Mouse (Mus musculus): Measurements from ENCODE around the gene Olfr316. TPM values are rescaled to one million over a fixed set of nuclear protein-coding genes. Genes with fewer than 3 reads are reported as not detected.

Olfr316 gene
- total RNA-seq, 2 experiments from 2014 or later: not detected

GRCm38 (mm10) chr11:58803871-58804270, 51.3 kb downstream of the Olfr316 start:
- DNase-seq: no peak
- intact Hi-C loops (cut with DNase I): no loop called here

- intact Hi-C loops (cut with DNase I): no loop called here
- DNase-seq: no peak
Measured at GRCm38 (mm10) chr11:58804393-58804792, 51.9 kb downstream of the Olfr316 start.

Other genes starting within 250 kb of the Olfr316 start
- gene Olfr330, start 217.9 kb upstream of the Olfr316 start, total RNA-seq (2021): not detected
- gene Olfr329-ps, start 206.3 kb upstream of the Olfr316 start, total RNA-seq (2021): not detected
- gene Olfr328, start 197.1 kb upstream of the Olfr316 start, total RNA-seq (2021): under 1 TPM; 0.12 to 0.34 TPM
- gene Olfr224, start 182.2 kb upstream of the Olfr316 start, total RNA-seq (2021): not detected
- gene Olfr325, start 175.0 kb upstream of the Olfr316 start, total RNA-seq (2021): not detected
- gene Olfr324, start 157.6 kb upstream of the Olfr316 start, total RNA-seq (2021): not detected
- gene 2210407C18Rik, start 136.7 kb upstream of the Olfr316 start, total RNA-seq (2021): not detected
- not detected for gene Olfr323, start 122.2 kb upstream of the Olfr316 start, total RNA-seq (2021)
- under 1 TPM in 1 of 2 experiments, not detected in 1; 0.26 TPM for gene Trim58, start 112.3 kb upstream of the Olfr316 start, total RNA-seq (2021)
- gene Olfr322, start 94.0 kb upstream of the Olfr316 start, total RNA-seq (2021): not detected
- gene Olfr320, start 71.6 kb upstream of the Olfr316 start, total RNA-seq (2021): not detected
- not detected for gene Olfr319, start 53.6 kb upstream of the Olfr316 start, total RNA-seq (2021)
- gene Olfr318, start 28.7 kb upstream of the Olfr316 start, total RNA-seq (2021): not detected
- under 1 TPM in 1 of 2 experiments, not detected in 1; 0.30 TPM for gene Olfr317, start 13.5 kb upstream of the Olfr316 start, total RNA-seq (2021)
- gene Olfr315, start 20.5 kb downstream of the Olfr316 start, total RNA-seq (2021): not detected
- gene Olfr314, start 30.2 kb downstream of the Olfr316 start, total RNA-seq (2021): not detected
- gene Fam183b, start 49.2 kb downstream of the Olfr316 start, total RNA-seq (2021): 1 to 10 TPM; 1.6 to 1.8 TPM
- gene Olfr313, start 62.3 kb downstream of the Olfr316 start, total RNA-seq (2021): not detected
- gene Olfr312, start 76.5 kb downstream of the Olfr316 start, total RNA-seq (2021): not detected
- gene Olfr311, start 86.5 kb downstream of the Olfr316 start, total RNA-seq (2021): not detected
- gene Gm12258, start 94.4 kb downstream of the Olfr316 start, total RNA-seq (2021): 10 to 100 TPM; 18.4 TPM
- 10 to 100 TPM; 14.5 to 14.6 TPM for gene 2810021J22Rik, start 114.5 kb downstream of the Olfr316 start, total RNA-seq (2021)
- gene Zfp39, start 151.5 kb downstream of the Olfr316 start, total RNA-seq (2021): 10 to 100 TPM; 11.9 to 12.4 TPM
- under 1 TPM; 0.20 to 0.40 TPM for gene Btnl10, start 165.2 kb downstream of the Olfr316 start, total RNA-seq (2021)
- 100 to 1,000 TPM; 386 to 426 TPM for gene Rnf187, start 186.2 kb downstream of the Olfr316 start, total RNA-seq (2021)
- gene Hist3h2ba, start 196.2 kb downstream of the Olfr316 start, total RNA-seq (2021): 100 to 1,000 TPM; 299 to 314 TPM
- gene Hist3h2a, start 202.0 kb downstream of the Olfr316 start, total RNA-seq (2021): 100 to 1,000 TPM in 1 of 2 experiments, 10 to 100 TPM in 1; 95.0 to 101 TPM
- 1 to 10 TPM; 1.8 to 2.0 TPM for gene Trim17, start 202.0 kb downstream of the Olfr316 start, total RNA-seq (2021)
- 10 to 100 TPM; 26.0 to 27.0 TPM for gene Trim11, start 225.4 kb downstream of the Olfr316 start, total RNA-seq (2021)